ENCODE assay signal across 20 mouse cellular contexts in genomic region chr10:84048706-84049105, GRCm38 (mm10).
DNase-seq lines count a peak whose midpoint lies in the region; ATAC-seq lines count a peak whose summit lies in the region.
"Had no signal": no experiment of that assay in that cellular context is flagged by ENCODE, and none has a peak within 500 bp of the region (broad histone marks: within the 10 kb centered on the region; RNA-seq: fewer than 3 reads in every experiment).

No protein-coding gene starts in this region.

- H3K4me2 ChIP-seq in midbrain, embryonic 11.5 days, result no peak overlapping the region
- no peak overlapping the region for H3K4me2 ChIP-seq in midbrain, embryonic 14.5 days (ENCODE audit: low read length)
- H3K4me2 ChIP-seq in limb, embryonic 15.5 days, result no peak overlapping the region
- H3K4me2 ChIP-seq: forebrain, embryonic 13.5 days; midbrain, embryonic 12.5 days; neural tube, embryonic 12.5 days had no signal

- no peaks in the 10 kb centered on the region for H3K9me3 ChIP-seq in midbrain, embryonic 11.5 days (ENCODE audit: control insufficient read depth, low read length)
- H3K9me3 ChIP-seq in midbrain, embryonic 14.5 days (ENCODE audit: control insufficient read depth, low read length), result no peaks in the 10 kb centered on the region
- H3K9me3 ChIP-seq in limb, embryonic 15.5 days, result no peaks in the 10 kb centered on the region
- H3K9me3 ChIP-seq: forebrain, embryonic 13.5 days; midbrain, embryonic 12.5 days; neural tube, embryonic 12.5 days had no signal

- H3K9ac ChIP-seq in midbrain, embryonic 11.5 days (ENCODE audit: low read length), result no peak overlapping the region
- H3K9ac ChIP-seq in midbrain, embryonic 14.5 days (replicated peaks; ENCODE audit: low read length), result no peak overlapping the region
- no peak overlapping the region for H3K9ac ChIP-seq in limb, embryonic 15.5 days
- H3K9ac ChIP-seq: forebrain, embryonic 13.5 days; midbrain, embryonic 12.5 days; neural tube, embryonic 12.5 days had no signal

- no peaks in the 10 kb centered on the region for H3K27me3 ChIP-seq in midbrain, embryonic 11.5 days (ENCODE audit: control insufficient read depth, insufficient read depth, low read length)
- H3K27me3 ChIP-seq in midbrain, embryonic 14.5 days (ENCODE audit: control insufficient read depth, insufficient read depth, low read length), result no peaks in the 10 kb centered on the region
- no peaks in the 10 kb centered on the region for H3K27me3 ChIP-seq in limb, embryonic 15.5 days
- H3K27me3 ChIP-seq: forebrain, embryonic 13.5 days; midbrain, embryonic 12.5 days; neural tube, embryonic 12.5 days had no signal

- H3K4me3 ChIP-seq in midbrain, embryonic 11.5 days (ENCODE audit: low read depth, low read length), result no peak overlapping the region
- no peak overlapping the region for H3K4me3 ChIP-seq in midbrain, embryonic 14.5 days (replicated peaks; ENCODE audit: low read depth, low read length)
- no peak overlapping the region for H3K4me3 ChIP-seq in limb, embryonic 15.5 days
- H3K4me3 ChIP-seq: forebrain, embryonic 13.5 days; midbrain, embryonic 12.5 days; neural tube, embryonic 12.5 days had no signal

- no peak overlapping the region for H3K27ac ChIP-seq in midbrain, embryonic 11.5 days (ENCODE audit: low read depth, low read length)
- H3K27ac ChIP-seq in midbrain, embryonic 14.5 days (replicated peaks; ENCODE audit: low read depth, low read length), result no peak overlapping the region
- peak overlapping the region; percentile 83 for H3K27ac ChIP-seq in limb, embryonic 15.5 days
- H3K27ac ChIP-seq: forebrain, embryonic 13.5 days; midbrain, embryonic 12.5 days; neural tube, embryonic 12.5 days had no signal

- no peaks in the 10 kb centered on the region for H3K4me1 ChIP-seq in midbrain, embryonic 11.5 days (ENCODE audit: control insufficient read depth, insufficient read depth, low read length)
- H3K4me1 ChIP-seq in midbrain, embryonic 14.5 days (ENCODE audit: control insufficient read depth, insufficient read depth, low read length), result no peaks in the 10 kb centered on the region
- peaks cover 3% of the 10 kb centered on the region; the same call in 1 of the 2 replicates for H3K4me1 ChIP-seq in limb, embryonic 15.5 days
- H3K4me1 ChIP-seq: forebrain, embryonic 13.5 days; midbrain, embryonic 12.5 days; neural tube, embryonic 12.5 days had no signal

- no peaks in the 10 kb centered on the region for H3K36me3 ChIP-seq in midbrain, embryonic 11.5 days (ENCODE audit: control insufficient read depth, insufficient read depth, low read length)
- no peaks in the 10 kb centered on the region for H3K36me3 ChIP-seq in midbrain, embryonic 14.5 days (ENCODE audit: control insufficient read depth, insufficient read depth, low read length)
- H3K36me3 ChIP-seq in limb, embryonic 15.5 days, result no peaks in the 10 kb centered on the region
- H3K36me3 ChIP-seq: G1E; midbrain, embryonic 12.5 days; neural tube, embryonic 12.5 days had no signal

- 84% methylated on average over 5 of the region's 5 CpGs for WGBS in midbrain, embryonic 11.5 days
- 84% methylated on average over 5 of the region's 5 CpGs for WGBS in midbrain, embryonic 14.5 days
- 57% methylated on average over 5 of the region's 5 CpGs for WGBS in limb, embryonic 15.5 days

- peak; percentile 67; the same call in 1 of the 2 replicates for ATAC-seq in frontal cortex, adult (ENCODE audit: low TSS enrichment)
- no peak for ATAC-seq in midbrain, embryonic 11.5 days (ENCODE audit: low FRiP score)
- ATAC-seq in midbrain, embryonic 14.5 days (ENCODE audit: low FRiP score, low TSS enrichment), result no peak
- ATAC-seq in limb, embryonic 15.5 days (ENCODE audit: insufficient number of reproducible peaks, low FRiP score, low TSS enrichment, low read depth), result peak; percentile 82
- ATAC-seq: activated CD4-positive, CD25-positive, alpha-beta regulatory T cell, adult 4 months; forebrain, embryonic 13.5 days; intestine, embryonic 16.5 days had no signal

- DNase-seq in frontal cortex, postnatal 14 days (ENCODE audit: low spot score in 2 of 2), result no peak
- peak; percentile 47 for DNase-seq in midbrain, embryonic 11.5 days (ENCODE audit: low spot score, missing footprints)
- DNase-seq in midbrain, embryonic 14.5 days, result no peak
- peak; percentile 59 to 62 for DNase-seq in cerebellum, postnatal 14 days
- no peak for DNase-seq in ovary, postnatal 14 days (ENCODE audit: low spot score)
- no peak for DNase-seq in kidney, adult 11 months
- DNase-seq: embryo, embryonic 11 days; heart, adult 18-20 months; heart, postnatal 36 days; kidney, postnatal 36 days; liver; thymus, adult 18-20 months had no signal

Comparison
In these comparisons a context has a peak if more than half of its experiments do, and no peak if none do; other contexts are left out.
1. DNase-seq: peak in midbrain, embryonic 11.5 days (single experiment) and cerebellum, postnatal 14 days (2 of 2); none in frontal cortex, postnatal 14 days (0 of 2), midbrain, embryonic 14.5 days (single experiment), ovary, postnatal 14 days (single experiment) and kidney, adult 11 months (single experiment).
2. ATAC-seq: peak in frontal cortex, adult (single experiment) and limb, embryonic 15.5 days (single experiment); none in midbrain, embryonic 11.5 days (single experiment) and midbrain, embryonic 14.5 days (single experiment).